Mouse (Mus musculus): ENCODE measurements at regions not wholly inside any gene's neighbourhood (a gene's known extent, or its start where the extent isn't known, plus 50 kb on each side); places are given as distances from the start of the nearest gene placed in this dataset.

- H3K36me3 ChIP-seq (ENCODE audit: control insufficient read depth, insufficient read depth, low read length): no peaks in the 10 kb centered on the region
- H3K9ac ChIP-seq (ENCODE audit: low read depth, low read length): no peak overlapping the region
- H3K4me1 ChIP-seq (ENCODE audit: control insufficient read depth, insufficient read depth, low read length): no peaks in the 10 kb centered on the region
- H3K27ac ChIP-seq (ENCODE audit: low read depth, low read length): no peak overlapping the region
- no peak overlapping the region for H3K4me2 ChIP-seq
- ATAC-seq (replicated peaks; ENCODE audit: insufficient number of reproducible peaks, low FRiP score, low TSS enrichment): no peak
- H3K27me3 ChIP-seq (ENCODE audit: control insufficient read depth, insufficient read depth, low read length): no peaks in the 10 kb centered on the region
- H3K4me3 ChIP-seq (ENCODE audit: low read depth, low read length): no peak overlapping the region
- WGBS (ENCODE audit: insufficient replicate concordance): 50% methylated on average over 1 of the region's 1 CpGs
- H3K9me3 ChIP-seq (replicated peaks; ENCODE audit: control insufficient read depth, low read length): no peaks in the 10 kb centered on the region
Measured at GRCm38 (mm10) chr15:53006844-53007243, 877.9 kb upstream of the Gm7489 start.

- Histone ChIP-seq H3K36me3 (ENCODE audit: control insufficient read depth, insufficient read depth, low read length) (no peaks in the 10 kb centered on the region), H3K9ac (ENCODE audit: low read depth, low read length) (no peak overlapping the region), H3K4me2 (no peak overlapping the region), H3K4me3 (ENCODE audit: low read depth, low read length) (no peak overlapping the region), H3K27me3 (ENCODE audit: control insufficient read depth, insufficient read depth, low read length) (no peaks in the 10 kb centered on the region), H3K4me1 (ENCODE audit: control insufficient read depth, insufficient read depth, low read length) (no peaks in the 10 kb centered on the region), H3K27ac (ENCODE audit: low read depth, low read length) (no peak overlapping the region), H3K9me3 (replicated peaks; ENCODE audit: control insufficient read depth, low read length) (no peaks in the 10 kb centered on the region)
- ATAC-seq (replicated peaks; ENCODE audit: insufficient number of reproducible peaks, low FRiP score, low TSS enrichment): no peak
- WGBS (ENCODE audit: insufficient replicate concordance): 84% methylated on average over 3 of the region's 3 CpGs
Measured at GRCm38 (mm10) chr15:53009337-53009736, 875.4 kb upstream of the Gm7489 start.

Data from heart, embryonic 11.5 days (tissue).